Mouse (Mus musculus) heart, embryonic 14.5 days (tissue): ENCODE measurements around the gene Gps1. TPM values are rescaled to one million over a fixed set of nuclear protein-coding genes. Genes with fewer than 3 reads are reported as not detected.
A peak's percentile ranks its signal among the peaks of the same experiment; 100 is the strongest.

Source experiments
- ATAC-seq: fragments of 200-750 bp; cut with Nextera tagmentation; 2 replicates; pipeline ENCODE4 v1.8.0; 2017; ENCODE audit warnings: low read depth, moderate TSS enrichment; ENCODE audit not compliant: insufficient number of reproducible peaks, insufficient read depth, low FRiP score
- H3K27ac ChIP-seq, 2 experiments: fragments of 200-500 bp in 1 of 2; fragments of 300-500 bp in 1 of 2; sonication (generic) in 1 of 2; replicated peaks in 1 of 2; 2 replicates each; pipeline ENCODE4 v1.5.1; 2012 to 2014; ENCODE audit warnings: low read depth in 2 of 2, low read length in 2 of 2, control low read depth in 1 of 2, mild to moderate bottlenecking in 1 of 2, mixed read lengths in 1 of 2; ENCODE audit not compliant: control insufficient read depth in 1 of 2, insufficient read depth in 1 of 2
- H3K27me3 ChIP-seq: fragments of 300-500 bp; sonication (generic); 2 replicates; pipeline ENCODE4 v1.6.1; 2014; ENCODE audit warnings: mild to moderate bottlenecking, low read length, control low read depth; ENCODE audit not compliant: control insufficient read depth, insufficient read depth
- H3K36me3 ChIP-seq: fragments of 300-500 bp; sonication (generic); 2 replicates; pipeline ENCODE4 v1.6.1; 2014; ENCODE audit warnings: mild to moderate bottlenecking, control low read depth, low read length, mixed read lengths; ENCODE audit not compliant: control insufficient read depth, insufficient read depth
- H3K4me1 ChIP-seq, 2 experiments: fragments of 200-500 bp in 1 of 2; fragments of 300-500 bp in 1 of 2; sonication (generic) in 1 of 2; 2 replicates each; pipeline ENCODE4 v1.6.1; 2012 to 2014; ENCODE audit warnings: low read length in 2 of 2, control low read depth in 1 of 2, mixed read lengths in 1 of 2; ENCODE audit not compliant: control insufficient read depth in 2 of 2, insufficient read depth in 2 of 2
- H3K4me2 ChIP-seq: fragments of 300-500 bp; sonication (generic); 2 replicates; pipeline ENCODE4 v1.6.1; 2014; ENCODE audit warnings: mild to moderate bottlenecking, low read length
- H3K4me3 ChIP-seq, 2 experiments: fragments of 200-500 bp in 1 of 2; fragments of 300-500 bp in 1 of 2; sonication (generic) in 1 of 2; 2 replicates each; pipeline ENCODE4 v1.5.1; 2012 to 2014; ENCODE audit warnings: low read length in 2 of 2, mild to moderate bottlenecking in 2 of 2, control low read depth in 1 of 2, low read depth in 1 of 2, moderate library complexity in 1 of 2; ENCODE audit not compliant: control insufficient read depth in 1 of 2, insufficient read depth in 1 of 2
- H3K9ac ChIP-seq: fragments of 300-500 bp; sonication (generic); 2 replicates; pipeline ENCODE4 v1.6.1; 2014; ENCODE audit warnings: mild to moderate bottlenecking, low read length
- H3K9me3 ChIP-seq: fragments of 300-500 bp; sonication (generic); 2 replicates; pipeline ENCODE4 v1.6.1; 2016; ENCODE audit warnings: low read length, control low read depth; ENCODE audit not compliant: control insufficient read depth
- WGBS: fragments of 180-500 bp; shearing (Covaris S2); extraction: QIAGEN DNeasy Blood & Tissue Kit; methylation state at CpG from one replicate; pipeline ENCODE4 v1.1.7; 2014; 5-methylcytosine and 5-hydroxymethylcytosine counted together
- polyA plus RNA-seq: library from polyadenylated mRNA; unstranded; fragments of >200 nt; fragmentation: Nextera tagmentation; extraction: Ambion mirVana; gene quantifications from 2 replicates; pipeline ENCODE4 v1.2.1, GENCODE M21; 2014

Gene Gps1
- polyA plus RNA-seq, 1 experiment from 2014 or later, result 151 TPM

DNA sequence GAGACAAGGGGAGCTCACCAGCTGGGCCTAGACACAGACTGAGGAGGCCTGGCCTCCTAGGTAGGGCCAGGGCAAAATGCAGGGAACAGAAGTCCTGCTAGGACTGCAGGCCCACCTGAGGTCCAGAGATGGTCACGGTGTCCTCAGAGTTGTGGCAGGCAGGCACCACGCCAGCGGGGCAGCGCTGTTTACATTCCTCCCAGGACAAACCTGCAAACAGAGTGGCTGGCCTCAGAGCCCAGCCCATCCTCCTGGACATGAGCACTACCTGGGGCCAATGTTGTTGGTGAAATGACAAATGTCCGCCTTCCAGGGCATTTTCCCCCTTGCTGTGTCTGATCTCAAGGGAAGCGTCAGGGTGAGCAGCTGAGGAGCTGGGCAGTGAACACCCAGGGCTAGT lies 33.3 kb downstream of the Gps1 start:
- Histone ChIP-seq H3K4me1 (peaks cover 12 to 16% of the 10 kb centered on the region in 2 experiments), H3K36me3 (peaks cover 97% of the 10 kb centered on the region), H3K4me3 (no peak overlapping the region), H3K4me2 (no peak overlapping the region), H3K27ac (no peak overlapping the region), H3K9ac (no peak overlapping the region), H3K9me3 (no peaks in the 10 kb centered on the region), H3K27me3 (no peaks in the 10 kb centered on the region)
- 89% methylated on average over 6 of the region's 6 CpGs for WGBS
- ATAC-seq, result no peak

DNA sequence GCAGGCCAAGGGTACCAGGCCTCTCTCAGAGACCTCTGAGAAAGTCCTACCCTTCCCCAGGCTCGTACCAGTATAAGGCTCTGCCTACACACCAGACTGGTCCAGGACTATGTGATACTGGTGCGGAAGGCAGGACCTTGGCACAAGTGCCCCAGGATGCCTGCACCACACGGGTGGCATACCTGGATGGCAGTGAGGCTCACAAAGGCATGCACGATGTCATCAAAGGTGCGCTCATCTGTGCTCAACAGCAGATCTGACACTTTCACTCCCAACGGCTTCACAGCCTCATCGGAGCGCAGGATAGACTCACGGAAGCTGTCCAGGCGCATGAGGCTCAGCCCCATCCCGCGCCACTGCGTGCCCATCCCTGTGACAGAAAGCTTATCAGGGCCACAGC lies 34.2 kb downstream of the Gps1 start:
- Histone ChIP-seq H3K4me2 (no peak overlapping the region), H3K36me3 (peaks cover 88% of the 10 kb centered on the region), H3K27me3 (no peaks in the 10 kb centered on the region), H3K27ac (no peak overlapping the region), H3K4me3 (no peak overlapping the region), H3K9ac (no peak overlapping the region), H3K4me1 (peaks cover 21 to 24% of the 10 kb centered on the region in 2 experiments), H3K9me3 (no peaks in the 10 kb centered on the region)
- WGBS, result 95% methylated on average over 13 of the region's 13 CpGs
- ATAC-seq, result no peak

DNA sequence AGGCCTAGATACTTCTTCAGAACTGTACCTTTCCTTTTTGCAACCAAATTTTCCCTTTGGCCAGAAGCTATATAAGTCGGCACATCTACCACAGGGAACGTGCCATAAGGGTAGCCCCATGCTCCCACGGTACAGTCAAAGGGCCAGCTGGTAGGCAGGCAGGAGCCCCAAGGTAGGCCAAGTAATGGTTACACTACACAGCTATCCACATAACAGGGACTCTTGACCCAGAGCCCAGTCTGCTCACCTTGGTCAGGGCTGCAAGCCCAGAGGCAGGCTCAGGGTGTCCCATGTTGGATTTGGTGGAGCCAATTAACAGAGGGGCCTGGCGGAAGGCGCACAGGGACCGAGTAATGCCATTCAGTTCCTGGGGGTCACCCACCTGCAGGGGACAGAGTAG lies 35.5 kb downstream of the Gps1 start:
- H3K9ac ChIP-seq, result no peak overlapping the region
- H3K36me3 ChIP-seq, result peaks cover 75% of the 10 kb centered on the region
- no peak for ATAC-seq
- H3K4me3 ChIP-seq, result no peak overlapping the region
- peaks cover 21 to 24% of the 10 kb centered on the region in 2 experiments for H3K4me1 ChIP-seq
- WGBS, result 97% methylated on average over 6 of the region's 6 CpGs
- no peak overlapping the region for H3K27ac ChIP-seq
- H3K4me2 ChIP-seq, result no peak overlapping the region
- H3K9me3 ChIP-seq, result no peaks in the 10 kb centered on the region
- H3K27me3 ChIP-seq, result no peaks in the 10 kb centered on the region

DNA sequence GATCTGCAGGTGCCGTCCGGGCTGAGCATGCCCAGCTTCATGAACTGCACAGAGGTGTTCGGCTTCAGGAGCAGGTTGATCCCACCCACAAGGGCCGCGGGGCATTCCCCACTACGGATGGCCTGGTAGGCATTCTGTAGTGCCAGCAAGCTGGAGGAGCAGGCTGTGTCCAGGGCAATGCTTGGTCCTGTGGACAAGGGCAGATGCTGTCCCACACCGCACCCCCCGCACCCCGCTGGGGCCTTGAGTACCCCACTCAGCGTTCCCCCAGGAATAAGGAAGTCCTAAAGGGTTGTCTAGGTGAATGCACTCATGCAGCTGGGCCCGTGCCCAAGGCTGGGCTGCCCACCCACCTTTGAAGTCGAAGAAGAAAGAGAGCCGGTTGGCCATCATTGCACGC lies 36.5 kb downstream of the Gps1 start:
- peaks cover 65% of the 10 kb centered on the region for H3K36me3 ChIP-seq
- no peaks in the 10 kb centered on the region for H3K27me3 ChIP-seq
- WGBS, result 93% methylated on average over 14 of the region's 14 CpGs
- H3K4me1 ChIP-seq, result peaks cover 28 to 31% of the 10 kb centered on the region in 2 experiments
- H3K4me2 ChIP-seq, result no peak overlapping the region
- H3K9me3 ChIP-seq, result no peaks in the 10 kb centered on the region
- no peak for ATAC-seq
- no peak overlapping the region for H3K9ac ChIP-seq
- no peak overlapping the region for H3K27ac ChIP-seq
- no peak overlapping the region for H3K4me3 ChIP-seq

DNA sequence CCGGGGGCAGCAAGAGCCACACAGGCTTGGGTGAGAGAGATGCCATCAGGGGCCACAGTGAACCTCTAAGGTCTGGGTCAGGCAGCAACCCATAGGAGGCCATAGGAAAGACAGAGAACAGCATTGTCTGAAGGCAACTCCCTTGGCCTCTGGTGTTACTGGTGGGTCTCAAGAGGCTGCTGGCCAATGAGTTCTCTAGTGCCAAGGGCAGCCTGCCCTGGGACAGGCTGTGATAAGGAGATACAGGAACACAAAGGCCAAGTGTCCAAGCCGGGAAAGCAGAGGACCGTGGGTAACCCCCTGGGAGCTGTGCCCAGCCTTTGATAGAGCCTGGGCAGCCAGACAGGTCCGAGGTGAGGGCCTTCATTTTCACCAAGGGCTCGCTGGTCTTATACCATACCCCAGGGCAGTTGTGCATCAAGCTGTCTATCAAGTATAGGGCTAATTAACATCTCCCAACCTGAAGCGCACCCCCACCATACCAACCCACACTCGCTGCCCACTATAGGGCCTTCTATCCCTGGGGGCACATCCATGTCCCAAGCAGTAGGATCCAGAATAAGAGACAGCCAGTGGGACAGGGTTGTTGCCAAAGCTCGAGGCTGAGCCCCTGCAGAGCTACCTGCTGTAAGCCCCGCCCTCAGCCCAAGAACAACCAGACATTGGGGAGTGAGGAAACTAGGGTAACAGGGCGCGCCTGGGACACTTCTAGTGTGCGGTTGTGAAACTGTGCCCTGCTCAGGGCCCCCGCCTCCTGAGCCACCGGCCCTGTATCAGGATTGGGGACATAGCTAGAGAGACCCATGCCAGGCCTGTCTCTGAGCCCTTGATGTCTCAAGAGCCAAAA lies 37.2 kb downstream of the Gps1 start:
- Histone ChIP-seq H3K4me3 (no peak overlapping the region), H3K9me3 (no peaks in the 10 kb centered on the region), H3K9ac (no peak overlapping the region), H3K27me3 (no peaks in the 10 kb centered on the region), H3K36me3 (peaks cover 57% of the 10 kb centered on the region), H3K4me2 (peak overlapping the region; percentile 87; the same call in 1 of the 2 replicates), H3K27ac (no peak overlapping the region), H3K4me1 (peaks cover 29 to 34% of the 10 kb centered on the region in 2 experiments)
- no peak for ATAC-seq
- WGBS, result 72% methylated on average over 14 of the region's 14 CpGs

DNA sequence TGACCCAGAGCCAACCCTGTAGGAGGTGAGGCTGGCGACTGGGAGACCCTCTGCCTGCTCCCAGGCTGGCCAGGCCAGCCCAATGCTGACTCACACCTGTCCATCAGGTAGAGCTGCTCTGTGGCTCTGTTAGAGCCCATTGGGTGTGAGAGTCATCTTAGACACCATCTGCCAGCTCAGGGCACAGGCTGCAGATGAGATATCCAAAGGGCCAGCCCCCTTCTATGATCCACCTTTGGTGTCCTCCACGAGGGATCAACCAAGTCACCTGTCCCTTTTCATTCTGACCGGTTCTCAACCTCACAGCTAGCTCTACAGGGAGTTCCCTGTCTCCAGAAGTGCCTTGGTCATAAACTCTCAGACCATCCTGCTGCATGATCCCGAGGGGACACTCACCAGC lies 38.2 kb downstream of the Gps1 start:
- peaks cover 47% of the 10 kb centered on the region for H3K36me3 ChIP-seq
- peak overlapping the region; percentile 68 to 81 for H3K4me3 ChIP-seq
- H3K27ac ChIP-seq, result no peak overlapping the region
- no peaks in the 10 kb centered on the region for H3K9me3 ChIP-seq
- H3K4me1 ChIP-seq, result peaks cover 29 to 34% of the 10 kb centered on the region in 2 experiments
- no peak for ATAC-seq
- peak overlapping the region; percentile 87 for H3K4me2 ChIP-seq
- WGBS, result 58% methylated on average over 4 of the region's 4 CpGs
- no peaks in the 10 kb centered on the region for H3K27me3 ChIP-seq
- H3K9ac ChIP-seq, result peak overlapping the region; percentile 87

DNA sequence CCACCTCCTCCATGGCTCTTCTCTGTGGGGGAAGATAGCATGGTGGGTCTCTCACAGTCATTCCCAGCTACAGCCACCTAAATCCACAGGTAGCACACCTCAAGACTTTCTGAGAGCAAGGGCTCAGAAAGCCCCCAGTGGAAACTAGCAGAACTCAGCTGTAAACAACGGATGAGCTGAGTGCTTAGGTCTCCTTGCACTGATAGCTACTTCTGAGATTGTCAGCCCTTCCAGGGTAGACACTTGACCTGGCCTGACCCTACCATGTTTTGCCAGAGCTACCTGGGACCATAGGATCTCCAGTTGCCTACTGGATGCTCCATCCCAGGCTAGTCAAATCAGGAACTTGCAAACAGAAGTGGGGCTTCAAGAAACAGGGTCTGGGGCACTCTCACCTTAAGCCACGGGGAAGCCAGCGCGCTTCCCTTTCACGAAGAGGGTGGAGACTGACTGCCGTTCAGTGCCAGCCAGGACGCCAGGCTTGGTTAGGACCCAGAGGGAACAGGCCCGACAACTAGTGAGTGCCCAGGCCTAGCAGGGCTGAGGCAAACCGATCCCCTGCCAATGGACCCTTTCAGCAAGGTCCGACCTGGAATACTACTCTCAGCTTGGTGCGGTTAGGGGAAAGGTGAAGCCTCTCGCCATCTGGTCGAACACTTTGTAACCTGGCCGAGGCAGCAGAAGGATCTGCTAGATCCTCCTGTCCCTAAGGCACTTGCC lies 38.9 kb downstream of the Gps1 start:
- Histone ChIP-seq H3K4me3 (peak overlapping the region; percentile 68 to 81), H3K9ac (peak overlapping the region; percentile 87), H3K27me3 (no peaks in the 10 kb centered on the region), H3K4me1 (peaks cover 29 to 34% of the 10 kb centered on the region in 2 experiments), H3K4me2 (peak overlapping the region; percentile 87), H3K27ac (peak overlapping the region; percentile 88 to 93), H3K9me3 (no peaks in the 10 kb centered on the region), H3K36me3 (peaks cover 40% of the 10 kb centered on the region)
- no peak for ATAC-seq
- 2% methylated on average over 14 of the region's 14 CpGs for WGBS
